Mouse (Mus musculus) embryonic fibroblast, embryonic 13.5 days (primary cell): ENCODE measurements around the gene Polr2a.

ENCODE experiments used
- CTCF ChIP-seq: IDR thresholded peaks from 2 replicates; pipeline ENCODE4 v1.5.1; 2011; ENCODE audit warnings: mild to moderate bottlenecking, control low read depth, low read length, moderate library complexity, borderline replicate concordance; ENCODE audit not compliant: insufficient read depth
- POLR2A ChIP-seq: IDR thresholded peaks from 2 replicates; pipeline ENCODE4 v1.6.1; 2011; ENCODE audit warnings: low read depth, mild to moderate bottlenecking, control low read depth, low read length, moderate library complexity

DNA sequence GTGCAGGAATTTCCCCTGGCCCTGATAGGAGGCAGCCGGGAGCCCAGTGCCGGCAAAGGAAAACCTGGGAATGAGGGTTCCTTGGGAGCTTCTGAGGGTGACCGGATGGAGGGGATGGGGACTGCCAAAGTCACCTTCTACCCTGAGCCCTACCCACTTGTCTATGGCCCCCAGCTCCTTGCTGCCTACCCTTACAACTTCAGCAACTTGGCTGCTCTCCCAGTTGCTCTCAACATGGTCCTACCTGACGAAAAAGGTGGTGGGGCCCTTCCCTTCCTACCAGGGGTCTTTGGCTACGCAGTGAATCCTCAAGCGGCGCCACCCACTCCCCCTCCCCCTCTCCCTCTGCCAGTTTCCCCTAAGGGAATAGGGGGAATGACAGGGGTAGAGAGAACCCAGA lies 20.5 kb upstream of the Polr2a start:
- TF ChIP-seq CTCF (no peak), POLR2A (no peak)
